Mouse (Mus musculus) thymus, postnatal 0 days (tissue): ENCODE results near the gene Satb1. TPM values are rescaled to one million over a fixed set of nuclear protein-coding genes. Genes with fewer than 3 reads are reported as not detected.
A peak's percentile ranks its signal among the peaks of the same experiment; 100 is the strongest.

ENCODE experiments used
- DNase-seq: peaks from one replicate; pipeline ENCODE4 v3.0.0-alpha.2; 2015; ENCODE audit warnings: low spot score
- polyA plus RNA-seq: library from polyadenylated mRNA; unstranded; fragments of >200 nt; fragmentation: Nextera tagmentation; extraction: Ambion mirVana; gene quantifications from 2 replicates; pipeline ENCODE4 v1.2.1, GENCODE M21; 2015

Satb1 gene
- polyA plus RNA-seq, 1 experiment from 2014 or later = 901 TPM

DNA sequence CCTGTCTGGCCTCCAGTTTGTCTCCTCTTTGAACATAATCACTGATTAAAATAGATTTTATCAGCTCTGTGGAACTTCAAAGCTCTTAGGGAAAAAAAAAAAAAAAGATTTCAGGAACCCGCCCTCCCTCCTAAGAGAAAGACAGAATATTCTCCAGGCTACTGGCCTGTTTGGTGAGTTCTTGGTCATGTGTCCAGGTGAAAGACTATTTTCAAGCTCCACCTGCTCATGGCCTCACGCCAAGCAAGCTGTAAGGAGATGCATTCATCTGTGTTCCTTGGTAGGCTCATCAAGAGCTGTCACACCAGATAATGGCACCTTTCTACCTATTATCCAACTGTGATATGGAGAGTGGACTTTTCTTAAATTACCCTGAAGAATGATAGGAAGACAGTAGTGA is 54.1 kb downstream of the Satb1 start:
- DNase-seq = no peak

GRCm38 (mm10) chr17:51777813-51778212 is 55.3 kb downstream of the Satb1 start:
- no peak for DNase-seq

- no peak for DNase-seq
Observed at GRCm38 (mm10) chr17:51775070-51775881, 57.8 kb downstream of the Satb1 start.

DNA sequence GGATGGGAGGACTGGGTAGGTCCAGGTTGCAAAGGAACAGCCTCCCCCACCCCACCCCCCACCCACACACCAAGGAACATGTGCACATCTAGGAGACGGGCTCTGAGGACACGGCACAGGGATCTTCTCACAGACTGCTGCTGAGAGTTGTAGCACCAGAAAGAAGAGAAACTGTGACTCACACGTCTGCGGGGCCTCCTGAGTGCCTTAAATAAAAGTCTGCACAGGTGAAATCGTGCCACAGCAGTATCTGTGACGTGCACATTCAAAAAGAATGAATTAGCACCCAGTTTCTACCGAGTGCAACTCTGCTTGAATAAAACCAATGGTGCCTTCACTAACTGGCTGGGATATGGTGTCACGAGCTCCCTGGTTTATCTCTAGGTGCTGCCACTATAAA is 69.5 kb downstream of the Satb1 start:
- DNase-seq = no peak

DNA sequence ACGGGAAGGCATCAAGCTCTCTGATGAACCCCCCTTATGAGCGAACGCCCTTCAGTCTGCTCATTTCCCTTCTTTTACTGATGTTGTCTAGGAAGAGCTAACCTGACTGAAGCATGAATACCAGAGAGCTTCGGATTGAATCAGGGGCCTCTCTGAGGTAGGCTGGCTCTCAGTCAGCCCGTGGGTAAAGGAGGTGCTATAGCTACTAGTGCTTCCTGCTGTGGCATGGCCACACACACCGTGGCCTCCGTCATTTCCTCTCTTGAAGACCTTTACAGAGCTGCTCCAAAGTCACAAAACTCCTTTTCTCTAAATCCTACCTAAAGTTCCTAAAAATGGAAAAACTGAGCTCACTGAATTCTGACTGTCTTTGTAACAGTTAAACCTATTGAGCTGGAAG is 70.6 kb downstream of the Satb1 start:
- DNase-seq = peak; percentile 36

GRCm38 (mm10) chr17:51760997-51761655 is 72.0 kb downstream of the Satb1 start:
- no peak for DNase-seq

- DNase-seq = no peak
Observed at GRCm38 (mm10) chr17:51760251-51760887, 72.7 kb downstream of the Satb1 start.

GRCm38 (mm10) chr17:51759509-51759908 is 73.6 kb downstream of the Satb1 start:
- DNase-seq = no peak

- DNase-seq = no peak
Observed at GRCm38 (mm10) chr17:51752142-51752541, 80.9 kb downstream of the Satb1 start.

GRCm38 (mm10) chr17:51747204-51747603 is 85.9 kb downstream of the Satb1 start:
- no peak for DNase-seq

GRCm38 (mm10) chr17:51742502-51742901 is 90.6 kb downstream of the Satb1 start:
- no peak for DNase-seq

- no peak for DNase-seq
Observed at GRCm38 (mm10) chr17:51741126-51741525, 92.0 kb downstream of the Satb1 start.

DNA sequence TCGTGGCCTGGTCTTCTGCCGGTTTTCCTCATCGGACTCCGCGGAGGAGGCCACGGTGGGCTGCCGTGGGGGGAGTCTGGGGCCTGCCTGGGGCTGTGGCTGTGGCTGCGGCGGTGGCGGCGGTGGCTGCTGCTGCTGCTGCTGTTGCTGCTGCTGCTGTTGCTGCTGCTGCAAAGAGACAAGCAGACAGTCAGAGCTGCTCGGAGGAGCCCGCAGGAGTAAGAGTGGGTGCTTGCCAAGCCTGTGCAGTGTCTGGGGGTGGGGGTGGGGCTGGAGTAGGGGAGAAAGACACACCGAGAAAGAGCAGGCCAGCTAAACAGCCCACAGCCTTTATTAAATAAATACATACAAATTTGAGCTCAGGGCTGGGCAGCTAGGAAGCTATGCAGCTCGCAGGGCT is 92.8 kb downstream of the Satb1 start:
- DNase-seq = peak; percentile 5

- no peak for DNase-seq
Observed at GRCm38 (mm10) chr17:51724486-51724885, 108.6 kb downstream of the Satb1 start.

GRCm38 (mm10) chr17:51695711-51696110 is 137.4 kb downstream of the Satb1 start:
- no peak for DNase-seq

GRCm38 (mm10) chr17:51695271-51695670 is 137.8 kb downstream of the Satb1 start:
- DNase-seq = no peak

DNA sequence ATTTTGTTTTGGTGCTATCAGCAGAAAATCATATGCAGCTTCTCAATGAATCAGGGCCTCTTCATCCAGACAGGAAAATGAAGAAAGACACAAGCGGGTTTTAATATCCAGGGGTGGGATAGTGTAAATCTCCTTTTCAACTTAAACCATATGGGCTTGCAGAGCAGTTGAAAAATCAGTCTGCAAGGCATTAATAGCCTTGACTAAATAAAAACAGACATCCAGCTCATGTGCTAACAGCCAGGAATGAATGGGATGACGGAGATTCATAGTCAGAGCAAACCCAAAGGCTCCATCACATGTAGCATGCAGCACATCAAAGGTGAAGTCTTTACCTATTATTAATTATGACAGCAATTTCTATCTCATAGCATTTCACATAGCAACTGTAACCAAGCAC is 142.6 kb downstream of the Satb1 start:
- DNase-seq = no peak

- DNase-seq = no peak
Observed at GRCm38 (mm10) chr17:51687226-51687625, 145.9 kb downstream of the Satb1 start.
